Mouse (Mus musculus): ENCODE data around the gene Stat3.

The Stat3 gene

DNA sequence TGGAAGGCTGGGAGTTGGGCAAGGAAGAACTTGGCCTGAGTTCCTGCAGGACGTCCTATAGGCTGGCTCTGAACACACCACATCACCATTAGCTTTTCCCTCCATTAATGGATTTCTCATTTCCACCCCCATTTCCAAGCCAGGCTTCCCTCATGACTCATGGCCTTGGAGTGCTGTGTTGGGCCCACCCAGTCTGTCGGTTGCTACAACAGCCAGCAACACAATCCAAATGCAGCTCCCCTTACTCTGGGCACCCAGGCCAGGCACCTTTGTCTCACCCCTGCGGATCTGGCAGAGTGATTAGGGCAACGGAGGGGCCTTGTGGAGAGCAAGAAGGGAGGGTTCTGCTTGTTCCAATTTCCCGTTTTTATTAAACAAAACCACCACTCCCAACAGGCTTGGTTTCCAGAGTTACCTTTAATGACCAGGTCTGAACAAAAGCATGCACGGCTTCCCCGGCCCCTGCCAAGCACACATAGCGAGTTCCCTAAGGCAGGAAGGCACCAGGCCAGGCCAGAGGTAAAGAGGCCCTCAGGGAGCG is 23.1 kb upstream of the Stat3 start:
- no peak for DNase-seq

DNA sequence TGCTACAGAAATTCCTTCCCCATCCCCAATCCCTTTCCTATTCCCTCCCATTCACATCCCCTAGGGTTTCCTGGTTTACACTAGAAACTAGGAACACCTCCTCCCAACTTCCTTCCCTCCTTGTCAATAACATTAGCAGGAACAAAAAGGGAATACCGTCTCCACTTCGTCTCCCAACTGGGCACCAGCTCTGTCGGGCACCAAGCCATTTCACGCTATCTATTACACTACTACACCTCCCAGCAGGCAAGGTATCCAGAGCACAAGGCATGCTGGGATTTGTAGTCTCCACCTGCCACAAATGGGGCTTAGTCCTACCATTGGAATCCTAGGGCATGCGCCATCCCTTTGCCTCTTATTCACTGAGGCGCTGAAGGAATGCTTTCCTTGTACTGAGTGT is 21.2 kb upstream of the Stat3 start:
- peak; percentile 28 for DNase-seq

DNA sequence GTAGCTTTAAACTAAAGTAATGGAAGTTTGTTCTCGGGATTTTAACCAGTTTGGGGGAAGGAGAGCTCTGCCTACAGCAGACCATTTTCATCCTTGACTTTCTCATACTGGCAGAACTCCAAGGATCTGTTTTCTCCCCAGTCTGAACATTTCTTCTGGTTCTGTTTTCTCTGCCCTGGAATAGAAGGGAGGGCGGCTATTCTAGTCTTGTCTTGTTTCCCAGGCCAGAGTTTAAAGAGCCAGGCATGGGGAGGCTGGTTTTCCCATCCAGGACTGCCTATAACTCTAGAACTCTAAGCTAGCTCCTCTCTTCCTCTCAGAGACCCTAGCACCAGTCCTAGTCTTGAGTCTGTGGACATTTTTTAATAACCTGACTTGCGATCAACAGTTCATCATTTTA is 20.5 kb upstream of the Stat3 start:
- DNase-seq, result no peak

DNA sequence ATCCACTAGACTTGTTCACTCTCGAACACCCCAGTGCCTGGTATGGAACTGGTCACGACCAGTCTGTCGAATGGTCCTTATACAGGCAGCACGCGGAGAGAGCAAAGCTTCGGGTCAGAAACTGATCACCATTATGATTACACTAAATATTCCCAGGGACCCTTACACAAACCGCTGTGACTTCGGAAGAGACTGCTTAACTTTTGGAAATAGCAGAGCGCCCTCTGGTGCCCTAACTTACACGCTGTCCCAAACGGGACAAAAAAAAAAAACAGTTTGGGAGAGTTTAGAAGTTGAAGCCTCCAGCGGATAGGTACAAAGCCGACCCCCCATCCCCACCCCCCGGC is 20.1 kb upstream of the Stat3 start:
- no peak for DNase-seq

DNA sequence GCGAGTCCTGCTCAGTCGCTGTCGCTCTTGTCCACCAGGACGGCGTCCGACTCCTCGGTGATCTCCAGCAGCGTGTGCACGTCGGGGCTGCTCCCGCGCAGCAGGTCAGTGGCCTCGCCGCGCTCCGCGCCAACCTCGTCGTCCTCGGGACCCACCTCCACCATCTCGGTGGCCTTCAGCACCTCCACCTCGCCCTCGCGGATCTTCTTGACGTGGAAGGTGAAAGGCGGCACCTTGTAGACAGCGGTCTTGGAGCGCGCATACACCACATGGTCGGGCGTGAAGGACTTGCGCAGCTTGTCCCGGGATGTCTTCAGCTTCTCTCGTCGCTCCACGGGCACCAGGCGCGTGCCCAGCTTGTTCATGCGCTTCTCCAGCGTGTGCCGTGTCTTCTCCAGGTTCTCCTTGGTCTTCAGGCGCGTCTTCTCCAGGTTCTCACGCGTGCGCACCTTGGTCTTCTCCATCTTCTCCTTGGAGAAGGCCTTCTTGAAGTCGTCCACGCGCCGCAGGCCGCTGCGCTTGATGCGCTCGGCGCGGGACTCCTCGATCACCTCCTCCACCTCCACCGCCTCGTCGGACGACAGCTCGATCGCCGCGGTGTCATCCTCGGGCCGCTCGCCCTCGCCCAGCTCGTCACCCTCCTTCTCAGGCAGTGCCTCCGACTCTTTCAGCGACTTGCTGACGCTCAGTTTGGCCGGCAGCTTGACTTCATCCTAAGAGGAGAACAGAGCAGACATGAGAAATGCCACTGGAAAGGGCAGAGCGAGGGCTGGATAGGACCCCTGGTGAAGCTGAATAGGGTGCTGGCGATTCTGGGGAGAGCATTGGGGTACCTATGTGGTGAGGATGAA is 19.5 kb upstream of the Stat3 start:
- no peak for DNase-seq

DNA sequence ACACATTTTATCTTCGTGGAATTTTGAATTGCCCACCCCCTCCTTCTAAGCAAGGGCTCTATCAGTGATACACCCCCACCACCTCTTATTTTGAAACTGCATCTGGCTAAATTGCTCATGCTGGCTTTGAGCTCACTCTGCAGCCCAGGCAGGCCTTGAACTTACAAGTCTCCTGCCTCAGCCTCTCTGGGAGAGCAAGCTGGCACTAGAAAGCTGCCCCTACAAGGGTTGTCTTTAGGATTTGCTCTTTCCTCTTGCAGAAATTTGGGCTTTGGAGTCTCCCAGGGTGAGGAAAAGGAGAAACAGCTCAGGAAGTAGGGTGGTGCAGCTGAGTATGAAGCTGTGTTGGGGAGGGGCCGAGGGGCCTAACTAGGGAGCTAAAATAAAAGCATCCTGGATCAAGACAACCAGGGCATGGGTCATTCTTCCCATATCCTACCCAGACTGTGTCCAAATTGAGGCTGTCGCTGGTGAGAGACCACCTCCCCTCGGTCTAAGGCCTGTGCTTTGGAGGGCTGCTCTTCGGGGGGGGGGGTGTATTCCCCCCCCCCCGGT is 18.7 kb upstream of the Stat3 start:
- DNase-seq, result no peak

DNA sequence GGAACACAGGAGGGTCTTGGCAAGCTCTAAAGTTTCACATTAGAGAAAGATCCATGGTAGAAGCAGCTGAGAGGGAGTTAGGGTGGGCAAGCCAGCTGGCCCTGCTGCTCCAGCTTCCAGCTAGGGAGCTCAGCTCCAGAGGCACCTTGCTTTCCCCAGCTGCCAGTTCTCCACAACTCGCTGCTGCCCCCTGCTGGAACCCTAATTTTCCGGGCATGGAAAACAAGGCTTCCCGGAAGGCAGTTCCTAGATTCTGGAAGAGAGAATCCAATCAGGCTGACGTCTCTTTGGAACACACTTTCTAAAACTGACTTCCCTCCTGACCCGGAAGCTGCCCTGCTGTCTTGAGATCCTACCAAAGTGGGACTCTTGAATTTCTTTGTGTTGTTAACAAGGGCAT is 17.9 kb upstream of the Stat3 start:
- DNase-seq, result peak; percentile 72

DNA sequence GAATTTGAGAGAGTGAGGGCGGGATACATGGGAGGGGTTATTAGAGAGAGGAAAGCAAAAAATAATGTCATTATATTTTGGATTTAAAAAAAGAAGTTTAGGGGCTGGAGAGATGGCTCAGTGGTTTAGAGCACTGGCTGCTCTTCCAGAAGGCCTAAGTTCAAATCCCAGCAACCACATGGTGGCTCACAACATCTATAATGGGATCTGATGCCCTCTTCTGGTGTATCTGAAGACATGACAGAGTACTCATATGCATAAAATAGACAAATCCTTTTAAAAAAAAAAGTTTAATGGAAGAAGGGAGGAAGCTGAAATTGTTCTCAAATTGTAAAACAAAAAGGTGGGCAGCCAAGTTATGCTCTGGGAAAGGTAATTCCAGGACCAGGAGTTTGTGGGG is 10.2 kb upstream of the Stat3 start:
- DNase-seq, result no peak

DNA sequence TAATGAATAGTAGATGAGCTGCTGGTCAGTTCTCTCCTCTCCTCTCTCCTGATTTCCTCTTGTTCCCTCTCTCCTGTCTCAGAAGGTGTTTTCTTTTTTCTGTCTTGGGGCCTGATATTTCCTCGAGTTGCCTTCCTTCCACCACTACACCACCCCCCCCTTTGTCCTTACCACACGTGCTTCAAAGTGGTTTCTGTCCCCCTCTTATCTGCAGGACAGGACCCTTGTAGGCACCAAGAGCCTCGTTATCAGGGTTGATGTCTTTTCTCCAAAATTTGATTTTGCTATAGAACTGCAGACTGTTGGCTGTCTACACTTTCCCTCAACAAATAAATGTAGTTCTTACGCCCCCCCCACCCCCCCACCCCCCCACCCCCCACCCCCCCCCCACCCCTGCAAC is 9.0 kb upstream of the Stat3 start:
- DNase-seq, result no peak

DNA sequence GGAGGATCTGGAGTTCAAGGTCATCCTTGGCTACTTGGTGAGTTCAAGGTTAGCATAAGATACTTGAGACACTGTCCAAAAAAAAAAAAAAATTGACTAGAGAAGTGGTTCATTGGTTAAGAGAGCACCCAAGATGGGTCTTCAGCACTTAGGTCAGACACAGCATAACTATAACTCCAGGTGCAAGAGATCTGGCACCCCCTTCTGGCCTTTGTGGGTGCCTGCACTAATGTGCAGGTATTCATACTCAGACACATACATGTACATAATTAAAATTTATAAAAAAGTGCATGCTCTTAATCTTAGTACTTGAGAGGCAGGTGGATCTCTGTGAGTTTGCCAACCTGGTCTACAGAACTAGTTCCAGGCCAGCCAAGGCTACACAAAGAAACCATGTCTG is 8.2 kb upstream of the Stat3 start:
- no peak for DNase-seq

DNA sequence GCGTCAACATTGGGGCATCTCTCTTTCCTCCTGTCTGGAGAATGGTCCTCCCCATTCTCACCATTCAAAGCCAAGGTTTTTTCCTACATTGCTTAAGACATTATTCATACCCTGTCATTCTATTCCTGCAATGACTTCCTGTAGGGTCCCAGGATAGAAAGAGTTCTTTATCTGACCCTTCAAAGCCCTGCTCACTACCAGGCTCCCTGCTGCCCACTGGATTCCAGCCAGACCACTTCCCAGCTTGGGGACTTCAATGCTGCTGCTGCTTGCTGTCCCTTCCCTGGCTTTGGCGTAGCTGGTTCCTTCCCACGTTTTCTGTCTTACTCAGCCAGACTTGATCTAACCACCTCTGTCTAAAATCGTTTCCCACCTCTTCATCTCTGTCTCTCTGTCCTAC is 7.5 kb upstream of the Stat3 start:
- no peak for DNase-seq

DNA sequence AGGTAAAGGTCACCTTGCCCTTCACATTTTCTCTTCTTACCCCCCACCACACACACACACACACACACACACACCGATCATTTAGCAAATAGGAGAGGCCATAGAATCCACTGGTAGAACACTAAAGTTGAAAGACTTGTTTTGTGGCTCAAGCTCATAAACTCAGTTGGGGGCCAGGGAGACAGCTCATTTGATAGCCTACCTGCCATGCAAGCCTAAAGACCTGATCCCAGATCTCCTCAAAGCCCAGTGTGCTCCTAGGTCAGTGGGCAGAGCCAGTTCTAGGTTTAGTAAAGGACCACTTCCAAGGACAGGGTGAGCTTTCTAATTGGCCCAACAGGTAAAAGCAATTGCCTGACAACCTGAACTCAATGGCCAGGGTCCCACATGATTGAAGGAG is 3.0 kb upstream of the Stat3 start:
- DNase-seq, result no peak

DNA sequence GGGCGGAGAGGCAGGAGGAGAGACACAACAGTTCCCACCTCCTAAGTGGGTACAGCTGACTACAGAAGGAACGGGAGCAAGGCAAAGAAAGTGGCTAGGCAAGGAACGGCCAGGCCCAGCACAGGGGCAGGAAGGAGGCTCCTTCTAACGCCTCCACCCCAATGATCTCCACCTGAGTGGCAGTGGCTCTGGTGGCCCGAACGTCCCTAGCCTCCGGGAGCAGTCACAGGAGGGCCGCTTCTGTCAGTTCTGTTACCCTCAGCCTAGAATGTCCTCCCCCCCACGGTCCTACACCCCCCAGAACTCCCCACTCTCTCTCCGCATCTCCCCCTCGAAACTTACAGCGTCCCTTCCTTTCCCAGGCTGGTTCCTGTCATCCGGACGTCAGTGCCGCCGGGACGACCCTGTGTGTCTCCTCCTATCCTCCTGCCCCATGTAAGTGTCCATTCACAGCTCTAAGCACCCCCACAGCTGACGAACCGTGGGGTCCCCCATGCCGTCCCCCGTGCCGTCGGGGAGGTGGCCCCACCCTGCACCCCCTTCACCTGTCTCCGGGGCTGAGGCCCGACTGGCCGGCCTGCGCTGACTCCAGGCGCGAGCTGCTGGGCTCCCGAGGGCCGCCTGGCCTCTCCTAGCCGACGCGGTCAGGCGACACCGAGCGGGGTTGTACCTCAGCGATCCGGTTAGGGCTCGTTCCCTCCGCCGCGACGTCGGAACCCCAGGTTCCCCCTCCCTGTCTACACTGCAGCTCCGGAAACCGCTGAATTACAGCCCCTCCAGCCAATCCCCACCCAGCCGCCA is 429 bp downstream of the Stat3 start:
- DNase-seq, result no peak

DNA sequence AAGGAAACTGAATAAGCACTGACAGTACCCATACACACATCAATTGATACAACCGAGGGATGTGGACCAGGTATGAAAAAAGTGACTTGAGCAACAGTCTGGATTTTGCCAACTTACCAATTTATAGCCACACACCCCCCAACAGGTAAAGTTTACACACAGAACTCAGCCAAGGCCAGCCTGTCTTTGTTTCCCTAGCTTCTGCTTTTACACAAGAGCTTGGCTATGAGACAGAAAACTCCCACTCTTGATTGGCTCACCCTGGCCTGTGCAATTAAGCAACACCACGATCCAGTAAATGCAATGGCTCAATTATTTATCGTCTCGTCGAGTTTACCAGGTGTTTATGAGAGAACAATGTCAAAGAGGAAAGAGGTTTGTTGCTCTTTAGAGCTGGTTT is 1.2 kb downstream of the Stat3 start:
- peak; percentile 54 for DNase-seq

DNA sequence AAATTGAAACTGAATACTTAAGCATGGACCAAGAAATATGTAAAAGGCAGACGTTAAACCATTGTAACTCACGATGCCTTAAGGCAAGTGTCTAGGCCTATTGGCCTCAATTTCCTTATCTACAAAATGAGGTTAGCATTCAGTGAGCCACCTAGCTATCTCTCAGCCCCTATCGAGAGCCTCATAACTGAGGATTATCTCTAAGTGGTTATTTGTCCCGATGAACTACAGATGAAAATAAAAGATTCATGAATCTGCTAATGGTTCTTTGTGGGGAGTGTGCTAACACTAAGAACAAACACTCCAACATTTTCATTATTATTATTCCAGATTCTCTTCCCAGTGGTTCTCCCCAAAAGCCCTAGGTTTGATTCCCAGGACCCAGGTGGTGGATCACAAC is 2.0 kb downstream of the Stat3 start:
- no peak for DNase-seq

DNA sequence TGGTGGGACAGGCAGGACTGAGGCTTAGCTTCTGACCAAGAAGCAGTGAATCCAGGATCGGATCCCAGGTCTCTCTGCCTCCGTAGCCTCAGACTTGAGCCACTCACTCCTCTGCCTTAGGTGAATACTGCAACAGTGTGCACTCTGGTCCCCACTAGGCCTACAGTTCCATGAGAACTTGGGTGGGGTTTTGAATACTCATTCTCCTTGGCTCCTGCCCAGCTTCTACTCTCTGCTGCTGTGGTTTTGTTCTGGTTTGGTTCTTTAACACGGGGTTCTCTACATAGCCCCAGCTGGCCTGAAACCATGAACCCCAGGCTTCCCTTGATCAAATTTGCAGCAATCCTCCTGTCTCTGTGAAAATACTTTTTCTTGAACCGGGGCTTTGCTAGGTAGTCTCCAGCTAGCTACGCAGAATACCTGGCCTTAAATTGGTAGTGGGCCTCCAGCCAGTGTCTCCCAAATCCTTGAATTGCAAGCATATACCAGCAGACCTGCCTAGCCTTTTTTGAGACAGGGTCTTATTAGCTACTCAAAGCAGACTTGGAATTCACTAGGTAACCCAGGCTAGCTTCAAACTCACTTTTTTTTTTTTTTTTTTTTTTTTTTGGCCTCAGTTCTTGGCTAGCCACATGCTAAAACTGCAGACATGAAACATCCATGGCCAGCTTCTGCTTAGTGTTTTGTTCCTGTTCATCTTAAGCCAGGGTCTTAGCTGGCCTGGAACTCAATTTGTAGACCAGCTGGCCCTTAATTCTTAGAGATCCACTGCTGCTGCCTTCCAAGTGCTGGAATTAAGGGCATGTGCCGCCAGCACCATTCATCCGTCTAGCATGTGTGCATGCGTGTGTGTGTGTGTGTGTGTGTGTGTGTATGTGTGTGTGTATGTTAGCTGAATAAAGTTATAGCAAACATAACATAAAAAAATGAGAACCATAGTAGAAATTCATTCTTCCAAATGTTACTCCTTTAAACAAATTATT is 3.7 kb downstream of the Stat3 start:
- DNase-seq, result no peak

DNA sequence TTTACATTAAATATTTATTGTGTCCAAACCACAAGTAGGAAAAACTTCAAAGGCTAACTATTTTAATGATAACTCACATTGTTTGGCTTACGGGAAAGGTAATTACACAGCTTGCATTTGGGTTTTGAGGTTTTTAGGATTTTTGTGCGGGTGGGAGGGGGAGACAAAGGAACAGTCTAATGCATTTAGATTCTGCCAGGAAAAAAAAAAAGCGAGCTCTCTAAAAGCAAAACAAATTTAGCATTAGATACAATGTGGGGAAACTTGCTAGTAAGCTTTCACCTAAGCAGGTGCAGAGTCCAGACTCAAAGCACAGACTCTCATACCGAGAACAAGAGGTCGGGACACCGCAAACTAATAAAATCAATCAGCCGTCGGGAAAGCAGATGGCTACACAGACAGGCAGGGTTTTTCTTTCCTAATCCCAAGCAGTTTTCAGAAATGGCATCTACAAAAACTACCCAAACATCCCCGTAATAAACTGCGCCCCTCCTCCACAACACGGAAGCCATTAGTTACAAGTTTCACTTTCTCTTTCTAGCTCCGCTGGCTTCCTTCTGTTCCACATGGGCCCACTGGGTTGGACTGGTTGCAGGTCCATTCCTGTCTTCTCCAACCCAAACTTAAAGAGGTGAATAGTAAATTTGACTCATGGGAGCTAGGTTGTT is 8.0 kb downstream of the Stat3 start:
- DNase-seq, result no peak

DNA sequence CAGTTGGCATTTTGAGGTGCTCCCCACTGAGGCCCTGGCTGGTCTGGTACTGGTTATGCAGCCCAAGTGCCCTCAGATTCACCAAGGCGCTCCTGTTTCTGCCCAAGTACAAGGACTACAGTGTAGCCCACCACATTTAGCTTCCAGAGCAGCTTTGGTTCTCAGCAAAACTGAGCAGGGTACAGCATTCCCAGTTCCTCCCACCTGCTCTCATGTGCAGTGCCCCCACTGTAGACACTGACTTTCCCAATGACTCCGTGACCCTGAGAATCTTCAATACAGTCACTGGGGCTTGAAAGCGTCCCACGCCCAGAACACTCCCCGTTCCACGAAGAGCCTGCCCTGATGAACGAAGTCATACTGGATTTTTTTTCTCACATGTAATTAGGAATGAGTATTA is 8.7 kb downstream of the Stat3 start:
- no peak for DNase-seq

DNA sequence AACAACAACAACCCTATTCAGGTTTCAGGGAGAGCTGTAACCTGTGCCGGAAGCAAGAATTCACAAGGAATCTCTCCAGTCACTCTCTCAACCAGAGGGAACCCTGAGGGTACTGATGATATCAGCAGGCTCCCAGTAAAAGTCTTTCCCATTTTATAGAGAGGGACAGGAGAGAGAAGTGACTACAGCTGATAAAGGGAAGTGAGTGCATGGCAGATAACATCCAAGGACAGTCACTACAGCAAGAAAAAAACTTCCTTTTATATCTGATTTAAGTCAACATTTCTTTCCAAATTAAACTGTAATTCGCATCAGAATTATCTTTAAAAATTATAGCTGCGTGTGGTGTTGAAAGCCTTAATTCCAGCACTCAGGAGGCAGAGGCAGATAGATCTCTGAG is 12.0 kb downstream of the Stat3 start:
- no peak for DNase-seq

DNA sequence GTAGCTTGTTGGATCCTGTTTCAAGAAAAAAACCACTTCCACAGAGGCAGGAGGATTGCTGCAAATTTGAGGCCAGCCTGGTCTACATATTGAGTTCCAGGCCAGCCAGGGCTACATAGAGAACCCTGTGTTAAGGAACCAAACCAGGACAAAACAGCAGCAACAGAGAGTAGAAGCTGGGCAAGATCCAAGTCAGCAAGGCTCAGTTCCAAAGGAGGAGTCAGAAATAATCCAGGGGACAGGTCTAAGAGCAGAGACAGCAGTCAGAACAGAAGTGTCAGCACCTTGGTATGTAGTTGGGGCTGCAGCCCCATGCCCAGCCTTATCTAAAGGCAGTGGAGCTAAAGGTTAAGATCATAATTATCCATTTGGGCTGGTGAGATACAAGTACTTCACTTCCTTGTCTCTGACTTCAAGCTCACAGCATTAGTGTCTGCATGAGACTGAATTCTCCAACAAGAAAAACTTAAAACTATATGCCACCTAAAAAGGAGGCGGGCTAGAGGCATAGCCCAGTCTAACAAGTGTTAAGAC is 14.9 kb downstream of the Stat3 start:
- no peak for DNase-seq

DNA sequence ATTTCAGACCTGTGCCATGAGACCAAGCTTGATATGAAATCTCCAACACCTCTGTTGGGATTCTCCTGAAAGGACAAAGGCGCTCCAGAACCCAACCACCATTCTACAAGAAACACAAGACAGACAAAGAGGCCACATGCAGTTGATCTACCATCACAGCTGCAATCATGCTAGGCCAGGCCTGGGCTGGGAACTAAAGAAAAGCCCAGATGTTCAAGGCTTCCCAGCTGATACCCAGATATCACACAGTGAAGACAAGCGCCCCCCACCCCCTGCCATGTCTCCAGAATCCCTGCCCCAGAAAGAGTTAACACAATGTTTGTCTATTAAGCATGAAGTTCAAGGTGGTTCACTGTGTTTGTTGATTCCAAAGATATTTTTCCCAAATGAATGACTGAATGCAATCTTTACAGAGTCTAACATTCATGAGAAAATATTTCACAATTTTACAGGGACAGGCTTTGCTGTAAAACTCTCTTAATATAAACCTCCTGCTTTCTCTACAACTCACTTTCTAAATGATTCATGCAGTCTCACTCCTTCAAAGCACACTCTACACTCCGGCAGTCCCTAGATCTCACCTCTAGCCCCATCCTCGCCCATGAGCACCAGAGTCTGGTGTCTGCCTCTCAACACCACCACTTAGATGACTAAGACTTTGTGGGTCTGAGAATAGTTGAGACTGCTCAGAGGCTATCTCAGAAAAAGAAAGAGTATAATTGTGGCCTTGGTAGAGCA is 18.3 kb downstream of the Stat3 start:
- no peak for DNase-seq
